10 mouse cellular contexts compared by ENCODE assay signal in the genomic region with DNA sequence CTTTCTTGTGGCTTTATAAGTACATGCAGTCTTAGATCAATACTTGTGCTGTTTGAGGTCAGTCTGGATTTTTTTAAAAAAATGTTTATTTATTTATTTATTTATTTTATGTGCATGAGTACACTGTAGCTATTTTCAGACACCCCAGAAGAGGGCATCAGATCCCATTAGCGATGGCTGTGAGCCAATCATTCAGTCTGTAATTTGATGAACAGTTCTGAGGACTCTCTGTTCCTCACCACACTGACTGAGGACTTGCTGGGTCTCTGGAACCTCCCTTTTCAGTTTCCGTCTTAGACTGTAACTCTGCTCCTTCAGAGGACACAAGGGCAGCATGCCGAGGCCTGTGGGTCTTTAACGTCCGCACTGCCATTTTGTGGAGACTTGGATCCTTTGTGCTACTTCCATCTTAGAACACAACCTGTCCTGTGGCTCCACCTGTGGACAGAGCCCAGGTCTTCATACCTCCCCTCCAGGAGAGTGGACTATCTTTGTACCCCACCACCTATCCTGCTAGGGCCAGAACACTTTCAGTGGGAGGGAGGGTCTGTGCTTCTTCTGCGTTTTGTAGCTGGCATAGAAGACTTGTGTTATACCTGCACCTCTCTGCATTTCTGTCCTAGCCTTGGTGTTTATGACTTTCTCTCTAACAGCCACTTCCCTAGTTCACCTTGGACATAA. TPM values are rescaled to one million over a fixed set of nuclear protein-coding genes. Genes with fewer than 3 reads are reported as not detected.
DNase-seq lines count a peak whose midpoint lies in the region; ATAC-seq and TF ChIP-seq lines count a peak whose summit lies in the region.
"Had no signal": no experiment of that assay in that cellular context is flagged by ENCODE, and none has a peak within 500 bp of the region (broad histone marks: within the 10 kb centered on the region; RNA-seq: fewer than 3 reads in every experiment).

No protein-coding gene starts in this region.

- no peak for ATAC-seq in midbrain, postnatal 0 days (ENCODE audit: low FRiP score)

- no peaks in the 10 kb centered on the region for H3K9me3 ChIP-seq in midbrain, postnatal 0 days (ENCODE audit: low read length)
- H3K9me3 ChIP-seq in midbrain, embryonic 10.5 days (replicated peaks): no peaks in the 10 kb centered on the region
- H3K9me3 ChIP-seq: embryonic facial prominence, embryonic 13.5 days had no signal

- H3K4me1 ChIP-seq in midbrain, postnatal 0 days (ENCODE audit: insufficient read depth, low read length): no peaks in the 10 kb centered on the region
- H3K4me1 ChIP-seq in midbrain, embryonic 10.5 days: peaks cover 12% of the 10 kb centered on the region

- 87% methylated on average over 6 of the region's 6 CpGs for WGBS in midbrain, postnatal 0 days
- WGBS in midbrain, embryonic 10.5 days: 92% methylated on average over 6 of the region's 6 CpGs

- H3K9ac ChIP-seq in midbrain, postnatal 0 days (replicated peaks; ENCODE audit: low read length, poor library complexity, severe bottlenecking): no peak overlapping the region
- H3K9ac ChIP-seq: embryonic facial prominence, embryonic 13.5 days; lung, embryonic 14.5 days had no signal

- no peak overlapping the region for H3K4me2 ChIP-seq in midbrain, postnatal 0 days (ENCODE audit: low read depth, low read length, poor library complexity, severe bottlenecking)
- H3K4me2 ChIP-seq: embryonic facial prominence, embryonic 13.5 days; lung, embryonic 14.5 days had no signal

- no peak overlapping the region for H3K27ac ChIP-seq in midbrain, postnatal 0 days (ENCODE audit: low read depth, low read length)
- no peak overlapping the region for H3K27ac ChIP-seq in midbrain, embryonic 10.5 days (replicated peaks)
- H3K27ac ChIP-seq: embryonic facial prominence, embryonic 13.5 days had no signal

- H3K4me3 ChIP-seq in midbrain, postnatal 0 days (ENCODE audit: low read depth, low read length): no peak overlapping the region
- no peak overlapping the region for H3K4me3 ChIP-seq in midbrain, embryonic 10.5 days
- H3K4me3 ChIP-seq: embryonic facial prominence, embryonic 13.5 days had no signal

- H3K36me3 ChIP-seq in midbrain, postnatal 0 days (ENCODE audit: insufficient read depth, low read length): peaks cover 23% of the 10 kb centered on the region
- peaks cover 32% of the 10 kb centered on the region for H3K36me3 ChIP-seq in midbrain, embryonic 10.5 days

- peak; percentile 15; the same call in 1 of the 2 replicates for TF ChIP-seq CTCF in midbrain, postnatal 0 days (IDR thresholded peaks at IDR 0.05)

- DNase-seq in cerebellum, adult 9-10 months: peak; percentile 34
- no peak for DNase-seq in cerebellum, adult 11-12 months
- peak; percentile 38 for DNase-seq in kidney, adult 9 months
- DNase-seq in kidney, postnatal 10 days: no peak
- peak; percentile 57 for DNase-seq in midbrain, postnatal 0 days (ENCODE audit: low spot score)
- no peak for DNase-seq in midbrain, embryonic 10.5 days (ENCODE audit: low spot score)
- DNase-seq in testis, postnatal 14 days (ENCODE audit: low spot score): peak; percentile 28
- DNase-seq in frontal cortex, postnatal 14 days (ENCODE audit: low spot score in 2 of 2): no peak
- DNase-seq: lung, embryonic 14.5 days had no signal

- no peaks in the 10 kb centered on the region for H3K27me3 ChIP-seq in midbrain, postnatal 0 days (ENCODE audit: insufficient read depth, low read length)
- H3K27me3 ChIP-seq in midbrain, embryonic 10.5 days (ENCODE audit: low read depth, poor library complexity, severe bottlenecking): no peaks in the 10 kb centered on the region
- H3K27me3 ChIP-seq: embryonic facial prominence, embryonic 13.5 days had no signal

RNA-seq across cellular contexts. Expression of a gene that starts 28.9 kb away (rescaled TPM):
- total RNA-seq in midbrain, postnatal 0 days (2014; rRNA removed): 41.4 and 49.5 TPM in 2 replicates
- polyA plus RNA-seq in midbrain, postnatal 0 days (2015; fragmentation: Nextera tagmentation; extraction: Ambion mirVana): 31.4 and 33.1 TPM in 2 replicates
- 79.2 and 83.5 TPM in 2 replicates for polyA plus RNA-seq in midbrain, embryonic 10.5 days (2016; fragmentation: Nextera tagmentation; extraction: Ambion mirVana)

Comparison
In these comparisons a context has a peak if more than half of its experiments do, and no peak if none do; other contexts are left out.
1. DNase-seq: peak in cerebellum, adult 9-10 months (single experiment), kidney, adult 9 months (single experiment), midbrain, postnatal 0 days (single experiment) and testis, postnatal 14 days (single experiment); none in cerebellum, adult 11-12 months (single experiment), kidney, postnatal 10 days (single experiment), midbrain, embryonic 10.5 days (single experiment) and frontal cortex, postnatal 14 days (0 of 2).